Mouse (Mus musculus) midbrain, embryonic 14.5 days (tissue): ENCODE results near the gene Sval2. TPM values are rescaled to one million over a fixed set of nuclear protein-coding genes. Genes with fewer than 3 reads are reported as not detected.

Experiments used
- ATAC-seq: fragments of 200-750 bp; cut with Nextera tagmentation; 2 replicates; pipeline ENCODE4 v1.8.0; 2017; ENCODE audit warnings: moderate number of reproducible peaks, moderate library complexity; ENCODE audit not compliant: low FRiP score, low TSS enrichment
- DNase-seq: peaks from one replicate; pipeline ENCODE4 v3.0.0-alpha.2; 2015
- H3K27ac ChIP-seq: fragments of 300-500 bp; sonication (generic); replicated peaks from 2 replicates; pipeline ENCODE4 v1.5.1; 2014; ENCODE audit warnings: mild to moderate bottlenecking, low read depth, low read length, moderate library complexity
- H3K27me3 ChIP-seq: fragments of 300-500 bp; sonication (generic); 2 replicates; pipeline ENCODE4 v1.6.1; 2014; ENCODE audit warnings: low read length, control low read depth, mixed read lengths; ENCODE audit not compliant: control insufficient read depth, insufficient read depth
- H3K36me3 ChIP-seq: fragments of 300-500 bp; sonication (generic); 2 replicates; pipeline ENCODE4 v1.6.1; 2014; ENCODE audit warnings: low read length, control low read depth; ENCODE audit not compliant: control insufficient read depth, insufficient read depth
- H3K4me1 ChIP-seq: fragments of 300-500 bp; sonication (generic); 2 replicates; pipeline ENCODE4 v1.6.1; 2014; ENCODE audit warnings: mild to moderate bottlenecking, antibody characterized with exemption, low read length, control low read depth; ENCODE audit not compliant: control insufficient read depth, insufficient read depth
- H3K4me2 ChIP-seq: fragments of 300-500 bp; sonication (generic); 2 replicates; pipeline ENCODE4 v1.6.1; 2014; ENCODE audit warnings: mild to moderate bottlenecking, low read length, moderate library complexity
- H3K4me3 ChIP-seq: fragments of 300-500 bp; sonication (generic); replicated peaks from 2 replicates; pipeline ENCODE4 v1.5.1; 2014; ENCODE audit warnings: low read depth, low read length
- H3K9ac ChIP-seq: fragments of 300-500 bp; sonication (generic); replicated peaks from 2 replicates; pipeline ENCODE4 v1.6.1; 2014; ENCODE audit warnings: mild to moderate bottlenecking, low read length, moderate library complexity
- H3K9me3 ChIP-seq: fragments of 300-500 bp; sonication (generic); 2 replicates; pipeline ENCODE4 v1.6.1; 2016; ENCODE audit warnings: low read length, control low read depth, mixed read lengths; ENCODE audit not compliant: control insufficient read depth
- WGBS: fragments of 180-500 bp; shearing (Covaris S2); extraction: QIAGEN DNeasy Blood & Tissue Kit; methylation state at CpG from one replicate; pipeline ENCODE4 v1.1.7; 2014; 5-methylcytosine and 5-hydroxymethylcytosine counted together
- polyA plus RNA-seq: library from polyadenylated mRNA; unstranded; fragments of >200 nt; fragmentation: Nextera tagmentation; extraction: Ambion mirVana; gene quantifications from 2 replicates; pipeline ENCODE4 v1.2.1, GENCODE M21; 2014

Gene Sval2
- polyA plus RNA-seq, result not detected in 2 replicates

DNA sequence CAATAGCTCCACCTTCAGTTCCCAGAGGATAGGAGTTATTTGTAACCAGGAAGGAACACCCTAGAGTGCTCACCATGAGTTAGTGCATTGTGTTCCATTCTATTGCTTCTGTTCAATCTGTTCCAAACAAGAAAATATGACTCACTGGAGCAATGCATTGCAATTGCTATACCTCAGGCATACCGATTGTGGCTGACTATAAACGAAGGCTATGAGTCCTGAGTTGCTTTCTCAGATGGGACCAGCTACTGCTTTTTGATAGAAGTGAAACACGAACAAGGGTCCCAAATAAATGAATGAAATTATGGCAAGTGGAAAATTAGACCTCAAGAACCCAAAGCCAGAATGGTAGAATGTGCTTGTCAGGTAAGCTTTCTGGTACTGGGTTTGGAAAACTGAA is at the start of gene Sval2:
Gene Sval2, plus strand, starts transcription at position 301 of the 400 bp plus-strand sequence.
- Histone ChIP-seq H3K4me1 (no peaks in the 10 kb centered on the region), H3K4me2 (no peak within 1 kb of the TSS), H3K27ac (no peak within 1 kb of the TSS), H3K36me3 (no peaks in the 10 kb centered on the region), H3K9me3 (no peaks in the 10 kb centered on the region), H3K27me3 (no peaks in the 10 kb centered on the region), H3K9ac (no peak within 1 kb of the TSS), H3K4me3 (no peak within 1 kb of the TSS)
- no peak for ATAC-seq
- DNase-seq, result no peak
- 87% methylated on average over 3 of the region's 3 CpGs for WGBS

DNA sequence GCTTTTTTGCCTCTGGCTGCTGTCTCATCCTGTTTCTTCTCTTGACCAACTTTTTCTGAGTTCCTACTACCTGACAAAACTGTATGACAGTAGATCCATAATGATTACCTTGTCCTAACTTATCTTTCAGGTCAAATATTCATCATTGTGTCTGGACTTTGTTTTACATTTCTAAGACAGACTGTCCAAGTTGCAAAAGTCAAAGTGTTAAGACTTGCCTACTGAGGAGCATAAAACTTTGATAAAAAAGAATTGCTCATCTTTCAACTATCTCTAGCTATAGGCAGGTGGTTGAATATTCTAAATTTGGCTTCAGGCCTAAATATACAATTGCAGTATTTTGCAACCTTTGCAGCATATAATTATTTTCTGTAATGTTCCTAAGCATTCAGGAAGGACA is 28.7 kb upstream of the Sval2 start:
- ATAC-seq, result no peak
- H3K4me2 ChIP-seq, result no peak overlapping the region
- no peaks in the 10 kb centered on the region for H3K4me1 ChIP-seq
- H3K27me3 ChIP-seq, result no peaks in the 10 kb centered on the region
- H3K9ac ChIP-seq, result no peak overlapping the region
- no peak for DNase-seq
- H3K27ac ChIP-seq, result no peak overlapping the region
- no peaks in the 10 kb centered on the region for H3K9me3 ChIP-seq
- no peaks in the 10 kb centered on the region for H3K36me3 ChIP-seq
- no peak overlapping the region for H3K4me3 ChIP-seq

DNA sequence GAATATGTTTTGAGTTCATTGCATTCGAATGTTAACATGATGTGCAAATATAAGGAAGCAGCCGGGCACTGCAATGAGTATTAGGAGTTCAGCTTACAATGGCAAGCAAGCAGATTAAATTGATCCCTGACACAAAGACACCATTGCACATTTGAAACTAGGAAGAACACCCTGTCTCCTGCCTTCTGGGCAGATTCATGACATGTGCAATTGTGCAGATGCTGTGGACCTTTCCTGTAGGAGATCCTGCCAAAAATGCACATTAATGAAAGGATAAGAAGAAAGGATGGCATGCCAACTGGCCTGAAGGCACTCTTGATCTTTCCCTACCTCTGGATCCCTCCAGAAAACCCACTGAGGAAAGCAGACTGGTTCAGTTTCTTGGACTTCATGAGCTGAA is 23.3 kb upstream of the Sval2 start:
- no peak overlapping the region for H3K4me3 ChIP-seq
- H3K27me3 ChIP-seq, result no peaks in the 10 kb centered on the region
- H3K36me3 ChIP-seq, result no peaks in the 10 kb centered on the region
- no peak overlapping the region for H3K27ac ChIP-seq
- H3K4me2 ChIP-seq, result no peak overlapping the region
- H3K9ac ChIP-seq, result no peak overlapping the region
- no peaks in the 10 kb centered on the region for H3K4me1 ChIP-seq
- DNase-seq (no peak), ATAC-seq (no peak)
- H3K9me3 ChIP-seq, result no peaks in the 10 kb centered on the region
- 80% methylated on average over 2 of the region's 2 CpGs for WGBS

DNA sequence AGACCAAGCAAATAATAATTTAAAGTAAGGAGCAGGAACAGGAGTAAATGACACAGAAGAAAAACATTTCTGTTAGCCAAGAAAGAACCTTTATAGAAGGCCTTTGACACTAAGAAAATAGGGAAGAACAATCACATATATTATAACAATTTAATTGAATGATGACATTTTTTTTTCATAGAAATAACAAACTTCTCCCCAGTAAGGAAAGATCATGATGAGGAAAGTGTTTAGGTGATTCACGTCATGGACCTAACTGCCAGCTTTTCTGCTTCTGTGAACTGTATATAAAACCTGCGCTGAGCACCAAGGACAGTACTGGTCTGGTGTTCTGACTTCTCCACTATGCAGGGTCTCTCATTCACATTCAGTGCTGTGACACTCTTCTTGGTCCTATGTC is 5.6 kb upstream of the Sval2 start, which contains the start of gene Pip:
Gene Pip, plus strand, starts transcription at position 301 of the 400 bp plus-strand sequence.
- Histone ChIP-seq H3K9me3 (no peaks in the 10 kb centered on the region), H3K9ac (no peak within 1 kb of the TSS), H3K4me1 (no peaks in the 10 kb centered on the region), H3K4me3 (no peak within 1 kb of the TSS), H3K36me3 (no peaks in the 10 kb centered on the region), H3K4me2 (no peak within 1 kb of the TSS), H3K27me3 (no peaks in the 10 kb centered on the region), H3K27ac (no peak within 1 kb of the TSS)
- no peak for DNase-seq
- no peak for ATAC-seq
- WGBS, result 89% methylated on average over 2 of the region's 2 CpGs

DNA sequence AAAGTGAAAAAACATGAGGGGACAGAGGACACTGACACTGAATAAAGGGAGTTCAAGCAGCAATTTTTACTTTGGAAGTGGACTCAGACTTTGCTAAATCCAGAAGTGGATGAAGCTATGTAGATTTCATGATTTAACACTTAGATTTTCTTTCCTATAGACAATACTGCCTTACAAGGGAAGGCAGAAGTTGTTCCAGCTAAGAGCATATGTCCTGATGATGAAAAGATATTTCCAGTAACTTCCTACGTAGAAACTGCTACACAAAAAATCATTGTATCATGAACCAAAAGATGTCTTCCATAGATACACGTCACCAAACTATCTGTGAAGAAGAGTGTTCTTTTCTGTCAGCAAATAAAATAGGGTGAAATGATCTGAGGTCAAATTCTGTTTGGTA is 11.2 kb downstream of the Sval2 start:
- WGBS, result 78% methylated on average over 2 of the region's 2 CpGs
- ATAC-seq, result no peak
- Histone ChIP-seq H3K27me3 (no peaks in the 10 kb centered on the region), H3K4me1 (no peaks in the 10 kb centered on the region), H3K9me3 (no peaks in the 10 kb centered on the region), H3K4me3 (no peak overlapping the region), H3K36me3 (no peaks in the 10 kb centered on the region), H3K9ac (no peak overlapping the region), H3K27ac (no peak overlapping the region), H3K4me2 (no peak overlapping the region)
- no peak for DNase-seq

DNA sequence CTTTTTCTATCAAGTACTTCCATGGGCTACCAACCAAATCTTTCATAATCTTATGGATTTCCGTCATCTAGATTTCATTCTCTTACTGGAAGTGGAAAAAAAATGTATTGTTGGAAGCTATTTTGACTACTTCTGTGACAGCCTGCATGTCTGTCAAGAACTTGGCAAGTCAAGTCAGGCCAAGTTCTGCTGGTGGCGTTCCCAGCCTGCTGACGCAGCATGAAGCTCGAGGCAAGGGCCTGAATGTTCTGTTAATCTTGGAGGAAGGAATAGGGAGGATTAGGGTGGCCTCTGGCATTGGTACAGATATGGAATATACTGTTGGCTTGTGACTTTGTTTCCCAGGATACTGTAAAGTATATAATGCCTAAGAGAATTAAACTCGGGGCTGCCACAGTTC is 58.8 kb downstream of the Sval2 start:
- H3K9ac ChIP-seq, result no peak overlapping the region
- ATAC-seq (no peak), DNase-seq (no peak)
- no peaks in the 10 kb centered on the region for H3K9me3 ChIP-seq
- no peak overlapping the region for H3K27ac ChIP-seq
- WGBS, result 89% methylated on average over 5 of the region's 5 CpGs
- H3K4me3 ChIP-seq, result no peak overlapping the region
- H3K4me1 ChIP-seq, result no peaks in the 10 kb centered on the region
- no peaks in the 10 kb centered on the region for H3K27me3 ChIP-seq
- no peaks in the 10 kb centered on the region for H3K36me3 ChIP-seq
- no peak overlapping the region for H3K4me2 ChIP-seq

Other genes starting within 250 kb of the Sval2 start
- 36.3 and 38.5 TPM in 2 replicates for gene Ephb6, start 247.5 kb upstream of the Sval2 start, polyA plus RNA-seq
- 1.2 and 1.7 TPM in 2 replicates for gene Trpv6, start 216.6 kb upstream of the Sval2 start, polyA plus RNA-seq
- gene Trpv5, start 172.2 kb upstream of the Sval2 start, polyA plus RNA-seq, result not detected in 2 replicates
- not detected in 2 replicates for gene Llcfc1, start 168.6 kb upstream of the Sval2 start, polyA plus RNA-seq
- gene Kel, start 148.7 kb upstream of the Sval2 start, polyA plus RNA-seq, result 0.72 TPM in 1 of 2 replicates, not detected in the other
- not detected in 2 replicates for gene Olfr459, start 77.8 kb upstream of the Sval2 start, polyA plus RNA-seq
- gene Pip, start 5.5 kb upstream of the Sval2 start, polyA plus RNA-seq, result not detected in 2 replicates
- not detected in 2 replicates for gene Sval1, start 98.6 kb downstream of the Sval2 start, polyA plus RNA-seq
- not detected in 2 replicates for gene Sval3, start 115.2 kb downstream of the Sval2 start, polyA plus RNA-seq
- not detected in 2 replicates for gene Sva, start 185.4 kb downstream of the Sval2 start, polyA plus RNA-seq